Mouse (Mus musculus): Measurements from ENCODE around the gene Zfp110.

GRCm38 (mm10) chr7:12887585-12887984 lies 53.0 kb downstream of the Zfp110 start:
- TF ChIP-seq POLR2A (IDR thresholded peaks at IDR 0.05; ENCODE audit: borderline replicate concordance, extremely low read depth, insufficient read depth, insufficient read length, poor library complexity, severe bottlenecking) = no peak
- no peak for TF ChIP-seq CTCF (IDR thresholded peaks at IDR 0.05; ENCODE audit: borderline replicate concordance, extremely low read depth, insufficient read depth, insufficient read length)
